Mouse (Mus musculus): Measurements from ENCODE around the gene Cdkal1. TPM values are rescaled to one million over a fixed set of nuclear protein-coding genes. Genes with fewer than 3 reads are reported as not detected.

Gene Cdkal1
- polyA plus RNA-seq, 1 experiment from 2014 or later = 34.0 TPM

GRCm38 (mm10) chr13:29769647-29770436 lies 85.6 kb downstream of the Cdkal1 start:
- Histone ChIP-seq H3K4me2 (ENCODE audit: low read depth, severe bottlenecking) (no peak overlapping the region), H3K27me3 (ENCODE audit: control insufficient read depth, insufficient read depth, low read length) (no peaks in the 10 kb centered on the region), H3K9ac (ENCODE audit: low read length) (no peak overlapping the region), H3K4me1 (ENCODE audit: control insufficient read depth, insufficient read depth, low read length) (0 out of 2 replicates have a peak, but pooled peaks cover 9% of the 10 kb centered on the region), H3K27ac (replicated peaks; ENCODE audit: low read depth, low read length) (no peak overlapping the region), H3K36me3 (ENCODE audit: control insufficient read depth, insufficient read depth, low read length) (no peaks in the 10 kb centered on the region), H3K9me3 (ENCODE audit: control insufficient read depth, low read length) (no peaks in the 10 kb centered on the region), H3K4me3 (ENCODE audit: low read depth, low read length) (no peak overlapping the region)
- DNase-seq (ENCODE audit: low spot score) (peak; percentile 44), ATAC-seq (ENCODE audit: insufficient number of reproducible peaks, low FRiP score, low TSS enrichment, low read depth) (no peak)
- WGBS = 38% methylated on average over 12 of the region's 12 CpGs

GRCm38 (mm10) chr13:29768104-29768503 lies 87.4 kb downstream of the Cdkal1 start:
- Histone ChIP-seq H3K4me1 (ENCODE audit: control insufficient read depth, insufficient read depth, low read length) (0 out of 2 replicates have a peak, but pooled peaks cover 5% of the 10 kb centered on the region), H3K27me3 (ENCODE audit: control insufficient read depth, insufficient read depth, low read length) (no peaks in the 10 kb centered on the region), H3K36me3 (ENCODE audit: control insufficient read depth, insufficient read depth, low read length) (no peaks in the 10 kb centered on the region), H3K9me3 (ENCODE audit: control insufficient read depth, low read length) (no peaks in the 10 kb centered on the region), H3K4me2 (ENCODE audit: low read depth, severe bottlenecking) (no peak overlapping the region), H3K27ac (replicated peaks; ENCODE audit: low read depth, low read length) (no peak overlapping the region), H3K4me3 (ENCODE audit: low read depth, low read length) (no peak overlapping the region), H3K9ac (ENCODE audit: low read length) (no peak overlapping the region)
- 72% methylated on average over 1 of the region's 1 CpGs for WGBS
- ATAC-seq (ENCODE audit: insufficient number of reproducible peaks, low FRiP score, low TSS enrichment, low read depth) (no peak), DNase-seq (ENCODE audit: low spot score) (no peak)

- no peaks in the 10 kb centered on the region for H3K9me3 ChIP-seq (ENCODE audit: control insufficient read depth, low read length)
- no peak overlapping the region for H3K4me3 ChIP-seq (ENCODE audit: low read depth, low read length)
- H3K9ac ChIP-seq (ENCODE audit: low read length) = no peak overlapping the region
- no peak overlapping the region for H3K4me2 ChIP-seq (ENCODE audit: low read depth, severe bottlenecking)
- WGBS = 57% methylated on average over 4 of the region's 4 CpGs
- DNase-seq (ENCODE audit: low spot score) (no peak), ATAC-seq (ENCODE audit: insufficient number of reproducible peaks, low FRiP score, low TSS enrichment, low read depth) (no peak)
- no peaks in the 10 kb centered on the region for H3K27me3 ChIP-seq (ENCODE audit: control insufficient read depth, insufficient read depth, low read length)
- 0 out of 2 replicates have a peak, but pooled peaks cover 2% of the 10 kb centered on the region for H3K4me1 ChIP-seq (ENCODE audit: control insufficient read depth, insufficient read depth, low read length)
- H3K27ac ChIP-seq (replicated peaks; ENCODE audit: low read depth, low read length) = no peak overlapping the region
- no peaks in the 10 kb centered on the region for H3K36me3 ChIP-seq (ENCODE audit: control insufficient read depth, insufficient read depth, low read length)
These were observed 87.9 kb downstream of the Cdkal1 start for GRCm38 (mm10) chr13:29767587-29767986.

GRCm38 (mm10) chr13:29766377-29766776 lies 89.1 kb downstream of the Cdkal1 start:
- Histone ChIP-seq H3K4me1 (ENCODE audit: control insufficient read depth, insufficient read depth, low read length) (0 out of 2 replicates have a peak, but pooled peaks cover 2% of the 10 kb centered on the region), H3K36me3 (ENCODE audit: control insufficient read depth, insufficient read depth, low read length) (no peaks in the 10 kb centered on the region), H3K9ac (ENCODE audit: low read length) (no peak overlapping the region), H3K4me3 (ENCODE audit: low read depth, low read length) (no peak overlapping the region), H3K27me3 (ENCODE audit: control insufficient read depth, insufficient read depth, low read length) (no peaks in the 10 kb centered on the region), H3K4me2 (ENCODE audit: low read depth, severe bottlenecking) (no peak overlapping the region), H3K27ac (replicated peaks; ENCODE audit: low read depth, low read length) (no peak overlapping the region), H3K9me3 (ENCODE audit: control insufficient read depth, low read length) (no peaks in the 10 kb centered on the region)
- DNase-seq (ENCODE audit: low spot score) (no peak), ATAC-seq (ENCODE audit: insufficient number of reproducible peaks, low FRiP score, low TSS enrichment, low read depth) (no peak)
- 75% methylated on average over 8 of the region's 8 CpGs for WGBS

GRCm38 (mm10) chr13:29765296-29765695 lies 90.2 kb downstream of the Cdkal1 start:
- Histone ChIP-seq H3K9ac (ENCODE audit: low read length) (no peak overlapping the region), H3K4me1 (ENCODE audit: control insufficient read depth, insufficient read depth, low read length) (0 out of 2 replicates have a peak, but pooled peaks cover 2% of the 10 kb centered on the region), H3K4me2 (ENCODE audit: low read depth, severe bottlenecking) (no peak overlapping the region), H3K9me3 (ENCODE audit: control insufficient read depth, low read length) (no peaks in the 10 kb centered on the region), H3K36me3 (ENCODE audit: control insufficient read depth, insufficient read depth, low read length) (no peaks in the 10 kb centered on the region), H3K27ac (replicated peaks; ENCODE audit: low read depth, low read length) (no peak overlapping the region), H3K27me3 (ENCODE audit: control insufficient read depth, insufficient read depth, low read length) (no peaks in the 10 kb centered on the region), H3K4me3 (ENCODE audit: low read depth, low read length) (no peak overlapping the region)
- 68% methylated on average over 3 of the region's 3 CpGs for WGBS
- DNase-seq (ENCODE audit: low spot score) (no peak), ATAC-seq (ENCODE audit: insufficient number of reproducible peaks, low FRiP score, low TSS enrichment, low read depth) (no peak)

- DNase-seq (ENCODE audit: low spot score) (no peak), ATAC-seq (ENCODE audit: insufficient number of reproducible peaks, low FRiP score, low TSS enrichment, low read depth) (no peak)
- 81% methylated on average over 5 of the region's 5 CpGs for WGBS
- Histone ChIP-seq H3K36me3 (ENCODE audit: control insufficient read depth, insufficient read depth, low read length) (no peaks in the 10 kb centered on the region), H3K9ac (ENCODE audit: low read length) (no peak overlapping the region), H3K4me3 (ENCODE audit: low read depth, low read length) (no peak overlapping the region), H3K9me3 (ENCODE audit: control insufficient read depth, low read length) (no peaks in the 10 kb centered on the region), H3K4me2 (ENCODE audit: low read depth, severe bottlenecking) (no peak overlapping the region), H3K4me1 (ENCODE audit: control insufficient read depth, insufficient read depth, low read length) (peaks cover 6% of the 10 kb centered on the region; the same call in 1 of the 2 replicates), H3K27me3 (ENCODE audit: control insufficient read depth, insufficient read depth, low read length) (no peaks in the 10 kb centered on the region), H3K27ac (replicated peaks; ENCODE audit: low read depth, low read length) (peak overlapping the region; percentile 33)
These were observed 95.6 kb downstream of the Cdkal1 start for GRCm38 (mm10) chr13:29759691-29760467.

- Histone ChIP-seq H3K36me3 (ENCODE audit: control insufficient read depth, insufficient read depth, low read length) (no peaks in the 10 kb centered on the region), H3K27ac (replicated peaks; ENCODE audit: low read depth, low read length) (no peak overlapping the region), H3K9ac (ENCODE audit: low read length) (no peak overlapping the region), H3K4me1 (ENCODE audit: control insufficient read depth, insufficient read depth, low read length) (peaks cover 6% of the 10 kb centered on the region; the same call in 1 of the 2 replicates), H3K4me2 (ENCODE audit: low read depth, severe bottlenecking) (no peak overlapping the region), H3K27me3 (ENCODE audit: control insufficient read depth, insufficient read depth, low read length) (no peaks in the 10 kb centered on the region), H3K9me3 (ENCODE audit: control insufficient read depth, low read length) (no peaks in the 10 kb centered on the region), H3K4me3 (ENCODE audit: low read depth, low read length) (no peak overlapping the region)
- no peak for DNase-seq (ENCODE audit: low spot score)
- 86% methylated on average over 3 of the region's 3 CpGs for WGBS
- ATAC-seq (ENCODE audit: insufficient number of reproducible peaks, low FRiP score, low TSS enrichment, low read depth) = no peak
These were observed 99.4 kb downstream of the Cdkal1 start for GRCm38 (mm10) chr13:29756052-29756451.

- ATAC-seq (ENCODE audit: insufficient number of reproducible peaks, low FRiP score, low TSS enrichment, low read depth) (no peak), DNase-seq (ENCODE audit: low spot score) (no peak)
- no peak overlapping the region for H3K27ac ChIP-seq (replicated peaks; ENCODE audit: low read depth, low read length)
- H3K9ac ChIP-seq (ENCODE audit: low read length) = no peak overlapping the region
- no peaks in the 10 kb centered on the region for H3K27me3 ChIP-seq (ENCODE audit: control insufficient read depth, insufficient read depth, low read length)
- H3K4me3 ChIP-seq (ENCODE audit: low read depth, low read length) = no peak overlapping the region
- H3K4me2 ChIP-seq (ENCODE audit: low read depth, severe bottlenecking) = no peak overlapping the region
- H3K4me1 ChIP-seq (ENCODE audit: control insufficient read depth, insufficient read depth, low read length) = no peaks in the 10 kb centered on the region
- WGBS = 90% methylated on average over 3 of the region's 3 CpGs
- no peaks in the 10 kb centered on the region for H3K36me3 ChIP-seq (ENCODE audit: control insufficient read depth, insufficient read depth, low read length)
- no peaks in the 10 kb centered on the region for H3K9me3 ChIP-seq (ENCODE audit: control insufficient read depth, low read length)
These were observed 102.2 kb downstream of the Cdkal1 start for GRCm38 (mm10) chr13:29753254-29753653.
